Mouse (Mus musculus) G1E (cell line): Measurements from ENCODE around the gene Spred1. TPM values are rescaled to one million over a fixed set of nuclear protein-coding genes. Genes with fewer than 3 reads are reported as not detected.

Experiments used
- ATAC-seq: 2 replicates; pipeline ENCODE4 v1.8.0; 2016; ENCODE audit warnings: mild to moderate bottlenecking; ENCODE audit not compliant: insufficient number of reproducible peaks, poor library complexity, low FRiP score, severe bottlenecking; ENCODE audit errors: extremely low read depth
- DNase-seq: peaks from one replicate; pipeline ENCODE4 v3.0.0; 2012; ENCODE audit warnings: low spot score
- H3K27me3 ChIP-seq: 2 replicates; pipeline ENCODE4 v1.6.1; 2012; ENCODE audit warnings: mild to moderate bottlenecking, low read length, inconsistent platforms; ENCODE audit not compliant: insufficient read depth
- H3K36me3 ChIP-seq: replicated peaks from 2 replicates; pipeline ENCODE3; 2012; ENCODE audit warnings: mild to moderate bottlenecking, inconsistent platforms
- H3K4me1 ChIP-seq: 2 replicates; pipeline ENCODE4 v1.6.1; 2012; ENCODE audit warnings: low read depth, low read length, inconsistent platforms, mixed read lengths; ENCODE audit not compliant: insufficient read depth
- H3K4me3 ChIP-seq: 2 replicates; pipeline ENCODE4 v1.5.1; 2012; ENCODE audit warnings: low read depth, mild to moderate bottlenecking, inconsistent platforms, low read length, moderate library complexity, mixed read lengths
- H3K9me3 ChIP-seq: replicated peaks from 2 replicates; pipeline ENCODE4 v1.6.1; 2012; ENCODE audit warnings: inconsistent platforms
- CTCF ChIP-seq: IDR thresholded peaks from 2 replicates; pipeline ENCODE4 v1.5.1; 2012; ENCODE audit warnings: low read depth, low read length, inconsistent platforms, mixed read lengths
- GATA1 ChIP-seq: IDR thresholded peaks from 2 replicates; pipeline ENCODE4 v1.6.1; 2012; ENCODE audit warnings: borderline replicate concordance, low read length, inconsistent platforms, mixed read lengths
- GATA2 ChIP-seq: IDR thresholded peaks from 2 replicates; pipeline ENCODE4 v1.6.1; 2012; ENCODE audit warnings: low read depth, low read length, inconsistent platforms, borderline replicate concordance
- POLR2AphosphoS5 ChIP-seq: IDR thresholded peaks from 2 replicates; pipeline ENCODE4 v1.6.1; 2012; ENCODE audit warnings: low read depth, low read length, inconsistent platforms; ENCODE audit not compliant: insufficient replicate concordance
- TAL1 ChIP-seq: conservative IDR thresholded peaks from 2 replicates; pipeline ENCODE4 v1.6.1; 2012; ENCODE audit warnings: low read depth, low read length, inconsistent platforms, mixed read lengths
- polyA plus RNA-seq: library from polyadenylated mRNA; stranded (reverse); fragments of >175 nt; gene quantifications from 2 replicates; pipeline ENCODE4 v1.2.3, GENCODE M21; 2012
- total RNA-seq, 2 experiments: library from RNA; stranded (forward) in 1 of 2; stranded (reverse) in 1 of 2; fragments of 200-1000 nt in 1 of 2; fragments of >200 nt in 1 of 2; fragmentation: Nextera tagmentation in 1 of 2; gene quantifications; 2 replicates each; pipeline ENCODE4 v1.2.3; 2014 to 2017

Gene Spred1
- total and polyA plus RNA-seq, 3 experiments = 3.9 to 78.1 (median 42.1) TPM

GRCm38 (mm10) chr2:117217695-117218216, 96.6 kb downstream of the Spred1 start:
- TF ChIP-seq POLR2AphosphoS5 (no peak), TAL1 (no peak), CTCF (no peak), GATA2 (no peak), GATA1 (no peak)
- Histone ChIP-seq H3K9me3 (no peaks in the 10 kb centered on the region), H3K36me3 (no peaks in the 10 kb centered on the region), H3K4me1 (no peaks in the 10 kb centered on the region; the same call in 1 of the 2 replicates), H3K4me3 (no peak overlapping the region), H3K27me3 (peaks cover 9% of the 10 kb centered on the region)
- ATAC-seq = no peak
- DNase-seq = no peak

- Histone ChIP-seq H3K36me3 (no peaks in the 10 kb centered on the region), H3K4me3 (no peak overlapping the region), H3K9me3 (no peaks in the 10 kb centered on the region), H3K4me1 (no peaks in the 10 kb centered on the region), H3K27me3 (peaks cover 5% of the 10 kb centered on the region; the same call in 1 of the 2 replicates)
- TF ChIP-seq TAL1 = no peak
- no peak for TF ChIP-seq GATA1
- no peak for TF ChIP-seq CTCF
- no peak for TF ChIP-seq POLR2AphosphoS5
- no peak for TF ChIP-seq GATA2
- ATAC-seq = no peak
- no peak for DNase-seq
Measured at GRCm38 (mm10) chr2:117219536-117219935, 98.4 kb downstream of the Spred1 start.

- no peaks in the 10 kb centered on the region for H3K4me1 ChIP-seq
- H3K4me3 ChIP-seq = no peak overlapping the region
- no peaks in the 10 kb centered on the region for H3K36me3 ChIP-seq
- H3K9me3 ChIP-seq = no peaks in the 10 kb centered on the region
- H3K27me3 ChIP-seq = peaks cover 13% of the 10 kb centered on the region
- DNase-seq = no peak
- no peak for TF ChIP-seq TAL1
- TF ChIP-seq CTCF = no peak
- no peak for TF ChIP-seq GATA2
- TF ChIP-seq POLR2AphosphoS5 = no peak
- ATAC-seq = no peak
Measured at GRCm38 (mm10) chr2:117222651-117223050, 101.5 kb downstream of the Spred1 start.

GRCm38 (mm10) chr2:117228601-117229125, 107.5 kb downstream of the Spred1 start:
- H3K27me3 ChIP-seq = peaks cover 15% of the 10 kb centered on the region
- DNase-seq = no peak
- ATAC-seq = no peak

GRCm38 (mm10) chr2:117230261-117230660, 109.1 kb downstream of the Spred1 start:
- ATAC-seq (no peak), DNase-seq (no peak)
- TF ChIP-seq GATA2 = no peak
- TF ChIP-seq POLR2AphosphoS5 = no peak
- TF ChIP-seq GATA1 = no peak
- TF ChIP-seq CTCF = no peak
- TF ChIP-seq TAL1 = no peak
- H3K4me1 ChIP-seq = no peaks in the 10 kb centered on the region
- peaks cover 15% of the 10 kb centered on the region for H3K27me3 ChIP-seq
- no peaks in the 10 kb centered on the region for H3K36me3 ChIP-seq
- no peaks in the 10 kb centered on the region for H3K9me3 ChIP-seq
- H3K4me3 ChIP-seq = no peak overlapping the region

More at GRCm38 (mm10) chr2:117228601-117229125, 107.5 kb downstream of the Spred1 start:
- Histone ChIP-seq H3K4me1 (no peaks in the 10 kb centered on the region), H3K36me3 (no peaks in the 10 kb centered on the region), H3K4me3 (no peak overlapping the region), H3K9me3 (no peaks in the 10 kb centered on the region)
- TF ChIP-seq CTCF (no peak), TAL1 (no peak), GATA1 (no peak), GATA2 (no peak), POLR2AphosphoS5 (no peak)

- TF ChIP-seq CTCF (peak; percentile 79), TAL1 (no peak), GATA1 (no peak), POLR2AphosphoS5 (no peak)
- Histone ChIP-seq H3K4me1 (no peaks in the 10 kb centered on the region), H3K27me3 (peaks cover 13% of the 10 kb centered on the region), H3K4me3 (no peak overlapping the region), H3K9me3 (no peaks in the 10 kb centered on the region), H3K36me3 (no peaks in the 10 kb centered on the region)
- peak; percentile 63 for ATAC-seq
- peak; percentile 51 for DNase-seq
Measured at GRCm38 (mm10) chr2:117231257-117231656, 110.1 kb downstream of the Spred1 start.

Other genes starting within 250 kb of the Spred1 start
- gene Tmco5, start 242.7 kb upstream of the Spred1 start, total RNA-seq (2014; fragmentation: Nextera tagmentation) = not detected in 2 replicates
- not detected in 2 replicates for gene Tmco5, start 242.7 kb upstream of the Spred1 start, total RNA-seq (2017)
- not detected in 2 replicates for gene Tmco5, start 242.7 kb upstream of the Spred1 start, polyA plus RNA-seq
- gene Fam98b, start 128.4 kb downstream of the Spred1 start, total RNA-seq (2014; fragmentation: Nextera tagmentation) = 43.0 and 50.8 TPM in 2 replicates
- 11.0 and 11.2 TPM in 2 replicates for gene Fam98b, start 128.4 kb downstream of the Spred1 start, total RNA-seq (2017)
- gene Fam98b, start 128.4 kb downstream of the Spred1 start, polyA plus RNA-seq = 7.4 and 11.2 TPM in 2 replicates
- not detected in 2 replicates for gene Rasgrp1, start 221.6 kb downstream of the Spred1 start, total RNA-seq (2014; fragmentation: Nextera tagmentation)
- gene Rasgrp1, start 221.6 kb downstream of the Spred1 start, total RNA-seq (2017) = 0.05 and 0.12 TPM in 2 replicates
- gene Rasgrp1, start 221.6 kb downstream of the Spred1 start, polyA plus RNA-seq = not detected in 2 replicates